Mouse (Mus musculus) embryonic fibroblast, embryonic 13.5 days (primary cell): ENCODE data around the gene Rasgrp4.

Experiments
- CTCF ChIP-seq: IDR thresholded peaks from 2 replicates; pipeline ENCODE4 v1.5.1; 2011; ENCODE audit warnings: mild to moderate bottlenecking, control low read depth, low read length, moderate library complexity, borderline replicate concordance; ENCODE audit not compliant: insufficient read depth
- POLR2A ChIP-seq: IDR thresholded peaks from 2 replicates; pipeline ENCODE4 v1.6.1; 2011; ENCODE audit warnings: low read depth, mild to moderate bottlenecking, control low read depth, low read length, moderate library complexity

DNA sequence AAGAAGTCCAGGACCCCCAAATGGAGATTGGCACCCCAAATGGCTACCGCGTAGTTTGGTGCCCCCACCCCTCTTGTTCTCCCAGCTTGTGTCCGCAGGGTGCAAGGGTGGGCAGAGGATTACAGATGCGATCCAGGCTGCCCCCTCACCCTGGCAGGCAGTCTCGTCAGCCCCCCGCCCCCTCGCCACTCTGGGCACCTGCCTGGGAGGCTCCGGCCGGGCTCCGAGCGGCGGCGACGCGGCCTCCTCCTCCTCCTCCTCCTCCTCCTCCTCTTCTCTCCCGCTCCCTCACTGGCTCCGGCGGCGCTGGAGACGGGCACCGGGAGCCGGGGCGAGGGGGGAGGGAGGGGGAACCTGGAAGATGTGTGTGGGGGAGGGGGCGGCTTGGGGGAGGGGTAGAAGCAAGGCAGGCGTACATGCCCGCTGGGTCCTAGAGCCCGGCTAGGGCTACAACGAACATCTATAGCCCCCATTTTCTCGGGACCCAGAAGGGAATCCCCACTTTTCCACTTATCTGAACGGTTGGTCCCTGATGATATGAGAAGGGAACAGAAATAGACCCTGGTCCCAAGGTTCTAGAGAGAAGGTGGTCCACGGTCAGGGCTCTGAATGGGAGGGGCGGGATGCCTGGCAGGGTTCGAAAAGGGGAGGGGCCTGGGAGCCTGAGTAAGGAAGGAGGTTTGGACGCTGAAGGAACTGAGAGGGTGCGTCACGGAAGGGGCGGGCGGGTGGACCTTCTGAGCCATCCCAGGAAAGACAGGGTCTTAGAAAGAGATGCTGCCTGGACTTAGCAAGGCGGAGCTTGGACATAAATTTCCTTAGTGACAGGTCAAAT, 34.8 kb downstream of the Rasgrp4 start:
- TF ChIP-seq CTCF: no peak
- no peak for TF ChIP-seq POLR2A
